Mouse (Mus musculus) bone marrow, adult 2 months (tissue): ENCODE measurements at regions not wholly inside any gene's neighbourhood (a gene's known extent, or its start where the extent isn't known, plus 50 kb on each side); places are given as distances from the start of the nearest gene placed in this dataset.

Experiments
- CTCF ChIP-seq: fragments of 200-500 bp; IDR thresholded peaks from 2 replicates; pipeline ENCODE4 v1.5.1; 2011; ENCODE audit warnings: low read length, control low read depth; ENCODE audit not compliant: control insufficient read depth, insufficient read depth
- POLR2A ChIP-seq: fragments of 200-500 bp; IDR thresholded peaks from 2 replicates; pipeline ENCODE4 v1.6.1; 2011; ENCODE audit warnings: low read depth, mild to moderate bottlenecking, control low read depth, low read length, borderline replicate concordance; ENCODE audit not compliant: control insufficient read depth

GRCm38 (mm10) chr12:107118364-107118763 is 370.1 kb upstream of the 3110018I06Rik start:
- no peak for TF ChIP-seq CTCF
- no peak for TF ChIP-seq POLR2A
